Mouse (Mus musculus) megakaryocyte, embryonic 14.5 days (primary cell): ENCODE data around the gene Katnbl1. TPM values are rescaled to one million over a fixed set of nuclear protein-coding genes. Genes with fewer than 3 reads are reported as not detected.
A peak's percentile ranks its signal among the peaks of the same experiment; 100 is the strongest.

ENCODE experiments used
- H3K27me3 ChIP-seq: replicated peaks from 2 replicates; pipeline ENCODE3; 2012; ENCODE audit warnings: inconsistent platforms
- H3K36me3 ChIP-seq: replicated peaks from 2 replicates; pipeline ENCODE3; 2012; ENCODE audit warnings: low read length, inconsistent platforms, mixed read lengths
- H3K4me1 ChIP-seq: 2 replicates; pipeline ENCODE4 v1.6.1; 2012; ENCODE audit warnings: inconsistent platforms
- H3K4me3 ChIP-seq: replicated peaks from 2 replicates; pipeline ENCODE3; 2012; ENCODE audit warnings: moderate library complexity, mild to moderate bottlenecking, inconsistent platforms
- H3K9me3 ChIP-seq: 2 replicates; pipeline ENCODE4 v1.6.1; 2012; ENCODE audit warnings: inconsistent platforms
- FLI1 ChIP-seq: IDR thresholded peaks from 2 replicates; pipeline ENCODE4 v1.6.1; 2012; ENCODE audit warnings: low read length, inconsistent platforms, mixed read lengths
- GATA1 ChIP-seq: IDR thresholded peaks from 3 replicates; pipeline ENCODE4 v1.6.1; 2012; ENCODE audit warnings: mixed read lengths, low read length, inconsistent platforms, borderline replicate concordance
- polyA plus RNA-seq: library from polyadenylated mRNA; stranded (reverse); fragments of >175 nt; gene quantifications from 2 replicates; pipeline ENCODE4 v1.2.3, GENCODE M21; 2012; ENCODE audit warnings: low replicate concordance; ENCODE audit not compliant: insufficient read depth

Gene Katnbl1
- polyA plus RNA-seq: 1.9 TPM in 1 of 2 replicates, not detected in the other

DNA sequence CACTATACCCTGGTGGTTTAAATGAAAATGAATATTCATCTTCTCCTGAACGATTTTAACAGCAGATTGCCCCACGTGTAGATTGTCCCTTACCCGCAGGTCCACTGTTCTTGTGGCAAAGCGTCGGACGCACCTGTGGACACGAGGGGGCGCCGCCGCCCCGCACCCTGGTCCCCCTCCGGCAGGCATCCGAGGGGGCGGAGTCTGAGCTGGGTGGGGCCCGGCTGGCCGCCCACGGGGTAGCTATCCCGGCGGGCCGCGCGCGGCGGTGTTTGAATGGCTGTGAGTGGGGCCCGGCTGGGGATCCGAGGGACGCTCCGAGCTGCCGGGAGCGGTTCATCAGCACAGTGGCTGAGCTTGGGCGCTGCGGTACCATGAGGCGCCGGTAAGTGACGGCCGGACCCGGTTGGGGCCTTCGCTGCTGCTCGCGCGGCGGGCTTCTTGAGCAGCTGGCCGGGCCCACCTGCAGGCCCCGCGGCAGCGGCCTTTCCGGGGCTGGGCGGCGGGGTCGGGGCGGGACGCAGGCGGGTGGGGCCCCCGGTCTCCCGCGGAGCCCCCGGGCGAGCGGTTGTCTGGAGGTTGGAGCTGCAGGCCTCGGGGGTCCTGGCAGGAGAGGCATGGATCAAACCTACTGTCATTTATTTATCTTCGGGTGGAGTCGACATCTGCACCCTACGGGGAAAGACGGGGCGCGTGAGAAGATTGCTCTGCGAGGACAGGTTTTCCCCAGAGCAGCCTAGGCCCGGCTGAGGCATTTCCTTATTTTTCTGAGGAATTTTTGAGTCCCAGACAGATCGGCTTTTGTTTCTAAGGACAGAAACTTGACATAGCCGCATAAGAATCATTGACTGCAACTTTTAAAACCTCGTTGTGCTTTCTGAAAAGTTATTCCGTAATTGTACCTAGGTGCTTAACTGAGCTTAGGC lies at the start of gene Katnbl1:
Gene Katnbl1 (plus strand): TSS at position 239 of the 926 bp plus-strand sequence.
- Histone ChIP-seq H3K36me3 (peaks cover 8% of the 10 kb centered on the region), H3K27me3 (peaks cover 4% of the 10 kb centered on the region), H3K4me1 (peaks cover 60% of the 10 kb centered on the region), H3K4me3 (peak within 1 kb of the TSS; percentile 95), H3K9me3 (no peaks in the 10 kb centered on the region)
- TF ChIP-seq FLI1: no peak
- TF ChIP-seq GATA1: no peak

GRCm38 (mm10) chr2:112332051-112332898 lies 46.7 kb upstream of the Katnbl1 start:
- no peaks in the 10 kb centered on the region for H3K9me3 ChIP-seq
- no peaks in the 10 kb centered on the region for H3K27me3 ChIP-seq
- no peak overlapping the region for H3K4me3 ChIP-seq
- H3K4me1 ChIP-seq: peaks cover 11% of the 10 kb centered on the region
- peaks cover 53% of the 10 kb centered on the region for H3K36me3 ChIP-seq
- TF ChIP-seq FLI1 (no peak), GATA1 (no peak)

GRCm38 (mm10) chr2:112337211-112337610 lies 41.8 kb upstream of the Katnbl1 start:
- no peak overlapping the region for H3K4me3 ChIP-seq
- TF ChIP-seq GATA1 (no peak), FLI1 (no peak)
- no peaks in the 10 kb centered on the region for H3K9me3 ChIP-seq
- peaks cover 1% of the 10 kb centered on the region; the same call in 1 of the 2 replicates for H3K4me1 ChIP-seq
- H3K36me3 ChIP-seq: peaks cover 92% of the 10 kb centered on the region
- H3K27me3 ChIP-seq: no peaks in the 10 kb centered on the region

GRCm38 (mm10) chr2:112339736-112340135 lies 39.3 kb upstream of the Katnbl1 start:
- TF ChIP-seq FLI1 (no peak), GATA1 (no peak)
- Histone ChIP-seq H3K4me1 (no peaks in the 10 kb centered on the region), H3K4me3 (no peak overlapping the region), H3K27me3 (no peaks in the 10 kb centered on the region), H3K36me3 (peaks cover 88% of the 10 kb centered on the region), H3K9me3 (no peaks in the 10 kb centered on the region)

DNA sequence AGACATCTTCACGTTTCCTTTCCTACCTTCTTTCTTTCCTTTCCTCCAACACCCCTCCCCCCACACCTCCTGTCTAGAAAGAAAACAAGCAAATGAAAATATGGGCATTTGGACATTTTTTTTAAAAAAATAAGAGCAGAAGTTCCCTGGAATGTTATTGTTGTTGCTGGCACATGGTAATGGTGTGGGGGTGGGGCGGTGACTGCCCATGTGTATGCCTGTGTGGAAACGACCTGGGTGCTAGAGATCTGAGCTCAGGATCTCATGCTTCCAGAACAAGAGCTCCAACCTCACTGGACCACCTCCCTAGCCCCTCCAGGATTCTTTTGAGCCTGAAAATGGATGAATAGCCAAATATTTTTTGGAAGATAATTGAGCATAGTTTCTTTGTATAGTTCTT lies 37.9 kb upstream of the Katnbl1 start:
- H3K27me3 ChIP-seq: no peaks in the 10 kb centered on the region
- no peak overlapping the region for H3K4me3 ChIP-seq
- no peaks in the 10 kb centered on the region for H3K4me1 ChIP-seq
- peaks cover 87% of the 10 kb centered on the region for H3K36me3 ChIP-seq
- H3K9me3 ChIP-seq: no peaks in the 10 kb centered on the region
- TF ChIP-seq FLI1 (no peak), GATA1 (no peak)

DNA sequence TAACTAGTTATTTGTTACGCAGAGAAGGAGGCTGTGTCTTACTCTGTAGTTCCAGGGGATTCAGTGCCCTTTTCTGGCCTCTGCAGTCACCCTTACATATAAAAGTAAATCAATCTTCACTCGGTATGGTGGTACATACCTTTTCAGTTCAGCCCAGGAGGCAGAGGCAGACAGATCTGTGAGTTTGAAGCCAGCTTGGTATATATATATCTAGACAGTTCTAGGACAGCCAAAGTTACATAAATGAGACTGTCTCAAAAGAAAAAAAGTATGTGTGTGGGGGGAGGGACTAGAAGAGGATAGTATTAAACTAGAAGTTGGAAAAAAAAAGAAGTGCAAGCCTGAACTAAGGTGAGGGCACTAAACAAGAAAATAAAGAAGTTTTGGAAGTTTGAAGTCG lies 30.8 kb upstream of the Katnbl1 start:
- no peak for TF ChIP-seq FLI1
- TF ChIP-seq GATA1: no peak
- H3K4me3 ChIP-seq: no peak overlapping the region
- peaks cover 90% of the 10 kb centered on the region for H3K36me3 ChIP-seq
- no peaks in the 10 kb centered on the region for H3K4me1 ChIP-seq
- H3K27me3 ChIP-seq: no peaks in the 10 kb centered on the region
- no peaks in the 10 kb centered on the region for H3K9me3 ChIP-seq

GRCm38 (mm10) chr2:112353685-112354455 lies 25.1 kb upstream of the Katnbl1 start:
- Histone ChIP-seq H3K4me1 (no peaks in the 10 kb centered on the region), H3K27me3 (no peaks in the 10 kb centered on the region), H3K4me3 (no peak overlapping the region), H3K9me3 (no peaks in the 10 kb centered on the region), H3K36me3 (peaks cover 96% of the 10 kb centered on the region)
- TF ChIP-seq GATA1 (no peak), FLI1 (no peak)

- no peak overlapping the region for H3K4me3 ChIP-seq
- no peaks in the 10 kb centered on the region for H3K4me1 ChIP-seq
- no peak for TF ChIP-seq GATA1
- no peak for TF ChIP-seq FLI1
- no peaks in the 10 kb centered on the region for H3K27me3 ChIP-seq
- no peaks in the 10 kb centered on the region for H3K9me3 ChIP-seq
- peaks cover 97% of the 10 kb centered on the region for H3K36me3 ChIP-seq
These were observed 19.4 kb upstream of the Katnbl1 start for GRCm38 (mm10) chr2:112359611-112360010.
